Mouse (Mus musculus): ENCODE measurements around the gene Map3k1. TPM values are rescaled to one million over a fixed set of nuclear protein-coding genes. Genes with fewer than 3 reads are reported as not detected.

Map3k1 gene
- polyA plus RNA-seq, 1 experiment from 2014 or later = 13.9 TPM

GRCm38 (mm10) chr13:111821727-111822375 is 13.1 kb upstream of the Map3k1 start:
- H3K27ac ChIP-seq = no peak overlapping the region
- DNase-seq (ENCODE audit: extremely low spot score, low spot score) = no peak
- H3K36me3 ChIP-seq (replicated peaks) = no peaks in the 10 kb centered on the region
- no peak overlapping the region for H3K4me3 ChIP-seq
- H3K4me1 ChIP-seq = 0 out of 2 replicates have a peak, but pooled peaks cover 4% of the 10 kb centered on the region
- H3K9me3 ChIP-seq = no peaks in the 10 kb centered on the region
- H3K27me3 ChIP-seq (ENCODE audit: poor library complexity, severe bottlenecking) = no peaks in the 10 kb centered on the region
- 89% methylated on average over 7 of the region's 7 CpGs for WGBS

- DNase-seq (ENCODE audit: extremely low spot score, low spot score) = no peak
- Histone ChIP-seq H3K27ac (no peak overlapping the region), H3K4me3 (no peak overlapping the region), H3K36me3 (replicated peaks) (no peaks in the 10 kb centered on the region), H3K4me1 (0 out of 2 replicates have a peak, but pooled peaks cover 4% of the 10 kb centered on the region), H3K27me3 (ENCODE audit: poor library complexity, severe bottlenecking) (no peaks in the 10 kb centered on the region), H3K9me3 (peaks cover 4% of the 10 kb centered on the region; the same call in 1 of the 2 replicates)
- WGBS = 80% methylated on average over 9 of the region's 9 CpGs
Observed at GRCm38 (mm10) chr13:111819618-111820385, 11.0 kb upstream of the Map3k1 start.

DNA sequence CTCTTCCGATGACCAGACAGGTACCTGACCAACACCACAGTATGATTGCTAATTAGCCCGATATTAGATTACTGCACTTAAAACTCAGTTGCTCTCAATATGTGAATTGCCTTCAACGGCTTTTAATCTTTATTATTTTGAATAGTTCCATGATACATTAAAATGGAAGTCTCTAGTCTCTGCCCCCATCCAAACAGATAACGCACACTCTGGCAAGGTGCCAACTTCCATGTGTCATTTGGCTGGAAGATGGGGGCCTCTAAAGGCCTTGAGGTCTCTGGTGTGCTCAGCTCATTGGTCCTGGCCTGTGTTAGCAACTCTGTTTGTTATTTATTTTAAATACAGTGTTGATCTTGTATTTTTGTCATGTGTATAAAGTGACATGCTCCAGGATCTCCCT is 10.3 kb upstream of the Map3k1 start:
- no peak overlapping the region for H3K4me3 ChIP-seq
- DNase-seq (ENCODE audit: extremely low spot score, low spot score) = no peak
- no peaks in the 10 kb centered on the region for H3K36me3 ChIP-seq (replicated peaks)
- H3K9me3 ChIP-seq = peaks cover 4% of the 10 kb centered on the region; the same call in 1 of the 2 replicates
- 0 out of 2 replicates have a peak, but pooled peaks cover 4% of the 10 kb centered on the region for H3K4me1 ChIP-seq
- WGBS = 92% methylated on average over 4 of the region's 4 CpGs
- H3K27me3 ChIP-seq (ENCODE audit: poor library complexity, severe bottlenecking) = no peaks in the 10 kb centered on the region
- no peak overlapping the region for H3K27ac ChIP-seq

- Histone ChIP-seq H3K4me3 (no peak overlapping the region), H3K4me1 (0 out of 2 replicates have a peak, but pooled peaks cover 4% of the 10 kb centered on the region), H3K27me3 (ENCODE audit: poor library complexity, severe bottlenecking) (no peaks in the 10 kb centered on the region), H3K27ac (no peak overlapping the region), H3K9me3 (peaks cover 4% of the 10 kb centered on the region; the same call in 1 of the 2 replicates), H3K36me3 (replicated peaks) (no peaks in the 10 kb centered on the region)
- DNase-seq (ENCODE audit: extremely low spot score, low spot score) = no peak
- WGBS = 92% methylated on average over 15 of the region's 15 CpGs
Observed at GRCm38 (mm10) chr13:111818216-111818903, 9.6 kb upstream of the Map3k1 start.

GRCm38 (mm10) chr13:111817773-111818172 is 9.0 kb upstream of the Map3k1 start:
- WGBS = 95% methylated on average over 7 of the region's 7 CpGs
- Histone ChIP-seq H3K4me3 (no peak overlapping the region), H3K9me3 (peaks cover 4% of the 10 kb centered on the region; the same call in 1 of the 2 replicates), H3K27ac (no peak overlapping the region), H3K27me3 (ENCODE audit: poor library complexity, severe bottlenecking) (no peaks in the 10 kb centered on the region), H3K4me1 (0 out of 2 replicates have a peak, but pooled peaks cover 4% of the 10 kb centered on the region), H3K36me3 (replicated peaks) (no peaks in the 10 kb centered on the region)
- no peak for DNase-seq (ENCODE audit: extremely low spot score, low spot score)

- DNase-seq (ENCODE audit: extremely low spot score, low spot score) = no peak
- H3K9me3 ChIP-seq = peaks cover 4% of the 10 kb centered on the region; the same call in 1 of the 2 replicates
- 0 out of 2 replicates have a peak, but pooled peaks cover 4% of the 10 kb centered on the region for H3K4me1 ChIP-seq
- H3K27me3 ChIP-seq (ENCODE audit: poor library complexity, severe bottlenecking) = peaks cover 6% of the 10 kb centered on the region
- WGBS = 78% methylated on average over 3 of the region's 3 CpGs
- no peak overlapping the region for H3K4me3 ChIP-seq
- no peaks in the 10 kb centered on the region for H3K36me3 ChIP-seq (replicated peaks)
- H3K27ac ChIP-seq = no peak overlapping the region
Observed at GRCm38 (mm10) chr13:111816431-111816830, 7.6 kb upstream of the Map3k1 start.

GRCm38 (mm10) chr13:111815486-111815885 is 6.7 kb upstream of the Map3k1 start:
- Histone ChIP-seq H3K4me3 (no peak overlapping the region), H3K36me3 (replicated peaks) (no peaks in the 10 kb centered on the region), H3K4me1 (0 out of 2 replicates have a peak, but pooled peaks cover 4% of the 10 kb centered on the region), H3K27ac (no peak overlapping the region), H3K27me3 (ENCODE audit: poor library complexity, severe bottlenecking) (peaks cover 15% of the 10 kb centered on the region), H3K9me3 (peaks cover 4% of the 10 kb centered on the region; the same call in 1 of the 2 replicates)
- no peak for DNase-seq (ENCODE audit: extremely low spot score, low spot score)
- 92% methylated on average over 4 of the region's 4 CpGs for WGBS

DNA sequence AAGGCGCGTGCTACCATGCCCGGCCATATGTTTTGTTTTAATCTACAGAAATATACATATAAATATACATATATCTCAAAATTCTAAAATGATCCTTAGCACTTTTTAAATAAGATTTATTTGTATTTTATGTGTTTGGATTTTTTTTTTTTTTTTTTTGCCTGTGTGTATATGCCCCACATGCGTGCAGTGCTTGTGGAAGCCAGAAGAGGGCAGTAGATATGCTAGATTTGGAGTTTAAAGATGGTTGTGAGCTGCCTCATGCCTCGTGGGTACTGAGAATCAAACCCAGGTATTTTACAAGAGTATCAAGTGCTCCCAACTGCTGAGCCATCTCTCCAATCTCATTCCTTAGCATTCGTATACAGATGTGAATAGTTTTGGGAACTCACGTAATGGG is 6.2 kb upstream of the Map3k1 start:
- Histone ChIP-seq H3K27me3 (ENCODE audit: poor library complexity, severe bottlenecking) (peaks cover 20% of the 10 kb centered on the region), H3K9me3 (peaks cover 4% of the 10 kb centered on the region; the same call in 1 of the 2 replicates), H3K27ac (no peak overlapping the region), H3K36me3 (replicated peaks) (no peaks in the 10 kb centered on the region), H3K4me1 (peaks cover 2% of the 10 kb centered on the region; the same call in 1 of the 2 replicates), H3K4me3 (no peak overlapping the region)
- 96% methylated on average over 7 of the region's 7 CpGs for WGBS
- DNase-seq (ENCODE audit: extremely low spot score, low spot score) = no peak

DNA sequence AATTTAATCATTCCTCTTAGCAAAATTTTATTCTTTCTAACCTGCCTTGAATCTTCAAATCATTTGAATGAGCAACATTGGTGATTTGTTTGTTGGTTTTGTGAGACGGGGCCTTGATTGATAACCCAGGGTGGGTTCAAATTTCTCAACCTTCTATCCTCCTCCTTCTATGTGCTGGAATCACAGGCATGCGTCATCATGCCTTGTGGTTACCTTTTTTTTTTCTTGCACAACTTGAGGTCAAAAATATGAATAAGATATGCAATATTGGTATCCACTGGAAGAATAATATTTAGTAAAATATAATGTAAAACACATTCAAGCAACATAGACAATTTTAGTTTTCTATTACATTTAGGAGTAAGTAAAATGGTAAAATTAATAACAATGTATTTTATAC is 3.9 kb upstream of the Map3k1 start:
- WGBS = 88% methylated on average over 2 of the region's 2 CpGs
- Histone ChIP-seq H3K4me1 (peaks cover 9% of the 10 kb centered on the region), H3K27me3 (ENCODE audit: poor library complexity, severe bottlenecking) (peaks cover 22% of the 10 kb centered on the region), H3K9me3 (peaks cover 4% of the 10 kb centered on the region; the same call in 1 of the 2 replicates), H3K4me3 (no peak overlapping the region), H3K36me3 (replicated peaks) (no peaks in the 10 kb centered on the region), H3K27ac (no peak overlapping the region)
- DNase-seq (ENCODE audit: extremely low spot score, low spot score) = no peak

DNA sequence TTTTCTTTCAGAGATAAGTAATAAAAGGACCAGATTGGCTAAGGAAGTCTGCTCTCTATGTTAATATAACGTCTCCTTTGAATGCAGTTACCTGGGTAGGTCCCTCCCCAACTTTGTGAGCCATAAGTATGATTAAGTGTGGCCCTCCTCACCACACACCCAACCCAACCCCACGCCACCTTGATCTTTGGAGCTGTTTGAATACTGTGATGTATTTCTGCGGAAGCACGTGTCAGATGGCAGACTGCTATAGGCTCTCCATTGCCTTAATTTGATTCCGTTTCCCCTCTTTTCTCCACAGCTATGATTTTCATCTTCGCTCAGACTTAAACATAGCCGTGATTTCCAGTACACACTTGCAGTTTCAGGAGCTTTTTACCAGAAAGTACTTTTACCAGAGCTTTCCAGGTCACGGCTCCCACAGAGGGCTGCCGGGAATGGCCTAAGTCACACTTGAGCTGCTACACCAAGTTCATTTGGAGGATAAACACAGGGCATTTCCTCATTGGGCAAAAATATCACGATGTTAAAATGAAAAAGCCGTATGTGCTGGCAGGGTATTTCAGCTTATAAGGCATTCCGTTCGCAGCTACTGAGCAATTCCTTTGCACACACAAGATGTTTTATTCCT is 2.3 kb upstream of the Map3k1 start:
- H3K4me3 ChIP-seq = no peak overlapping the region
- no peak overlapping the region for H3K27ac ChIP-seq
- peaks cover 21% of the 10 kb centered on the region for H3K4me1 ChIP-seq
- no peaks in the 10 kb centered on the region for H3K36me3 ChIP-seq (replicated peaks)
- DNase-seq (ENCODE audit: extremely low spot score, low spot score) = no peak
- WGBS = 87% methylated on average over 13 of the region's 13 CpGs
- peaks cover 4% of the 10 kb centered on the region; the same call in 1 of the 2 replicates for H3K9me3 ChIP-seq
- peaks cover 22% of the 10 kb centered on the region for H3K27me3 ChIP-seq (ENCODE audit: poor library complexity, severe bottlenecking)

GRCm38 (mm10) chr13:111809466-111810228 is 854 bp upstream of the Map3k1 start:
- Histone ChIP-seq H3K27ac (peak overlapping the region; percentile 97), H3K4me1 (peaks cover 35% of the 10 kb centered on the region), H3K4me3 (peak overlapping the region; percentile 97), H3K9me3 (no peaks in the 10 kb centered on the region), H3K27me3 (ENCODE audit: poor library complexity, severe bottlenecking) (peaks cover 22% of the 10 kb centered on the region), H3K36me3 (replicated peaks) (no peaks in the 10 kb centered on the region)
- peak; percentile 67 for DNase-seq (ENCODE audit: extremely low spot score, low spot score)
- under 1% methylated on average over 29 of the region's 29 CpGs for WGBS

DNA sequence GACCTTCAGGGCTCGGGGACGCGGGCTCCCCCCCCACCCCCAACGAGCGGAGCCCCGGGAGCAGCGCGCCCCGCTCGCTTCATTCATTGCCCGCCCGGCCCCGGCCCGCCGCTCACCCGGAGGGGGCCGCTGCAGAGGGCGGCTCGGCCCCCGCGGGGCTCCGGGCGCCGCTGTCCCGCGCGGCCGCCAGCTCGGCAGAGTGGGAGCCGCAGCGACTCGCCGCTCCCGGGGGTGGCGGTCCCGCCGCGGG is 481 bp downstream of the Map3k1 start:
- WGBS = under 1% methylated on average over 32 of the region's 38 CpGs
- no peaks in the 10 kb centered on the region for H3K36me3 ChIP-seq (replicated peaks)

More for the DNA sequence above, 481 bp downstream of the Map3k1 start:
- peak overlapping the region; percentile 97 for H3K4me3 ChIP-seq
- H3K27me3 ChIP-seq (ENCODE audit: poor library complexity, severe bottlenecking) = peaks cover 22% of the 10 kb centered on the region
- peak; percentile 47 for DNase-seq (ENCODE audit: extremely low spot score, low spot score)
- peak overlapping the region; percentile 97 for H3K27ac ChIP-seq
- peaks cover 49% of the 10 kb centered on the region for H3K4me1 ChIP-seq
- H3K9me3 ChIP-seq = no peaks in the 10 kb centered on the region

Measured in forebrain, embryonic 10.5 days (tissue).